In genomic region chr16:94289138-94290072, GRCm38 (mm10) we compare ENCODE assay signal across 8 mouse cellular contexts. TPM values are rescaled to one million over a fixed set of nuclear protein-coding genes. Genes with fewer than 3 reads are reported as not detected.
A peak's percentile ranks its signal among the peaks of the same experiment; 100 is the strongest.
DNase-seq lines count a peak whose midpoint lies in the region; ATAC-seq lines count a peak whose summit lies in the region.

No protein-coding gene starts in this region.

- no peak overlapping the region; the same call in 1 of the 2 replicates for H3K27ac ChIP-seq in embryonic facial prominence, embryonic 13.5 days
- peak overlapping the region; percentile 20; the same call in 1 of the 2 replicates for H3K27ac ChIP-seq in lung, embryonic 16.5 days (ENCODE audit: low read length)

- ATAC-seq in embryonic facial prominence, embryonic 13.5 days (ENCODE audit: insufficient number of reproducible peaks, insufficient read depth, low FRiP score, low TSS enrichment, low read depth) = 0 out of 2 replicates have a peak, but pooled peaks have one; percentile 20
- peak; percentile 59 for ATAC-seq in lung, embryonic 16.5 days (ENCODE audit: low read depth)

- H3K36me3 ChIP-seq in embryonic facial prominence, embryonic 13.5 days = no peaks in the 10 kb centered on the region
- H3K36me3 ChIP-seq in lung, embryonic 16.5 days (ENCODE audit: control insufficient read depth, insufficient read depth, low read length) = no peaks in the 10 kb centered on the region

- H3K4me2 ChIP-seq in embryonic facial prominence, embryonic 13.5 days = peak overlapping the region; percentile 99
- peak overlapping the region; percentile 96 for H3K4me2 ChIP-seq in lung, embryonic 16.5 days (ENCODE audit: low read depth, low read length)

- H3K4me3 ChIP-seq in embryonic facial prominence, embryonic 13.5 days = peak overlapping the region; percentile 87
- H3K4me3 ChIP-seq in lung, embryonic 16.5 days (ENCODE audit: low read length) = peak overlapping the region; percentile 78

- peak; percentile 28 to 75 for DNase-seq in adrenal gland, adult (ENCODE audit: inconsistent age in 2 of 2, low spot score in 1 of 2)
- no peak for DNase-seq in adrenal gland, adult 8-10 months
- peak; percentile 50 for DNase-seq in ZHBTc4 (ENCODE audit: low read depth, low spot score)
- DNase-seq in heart, postnatal 10 days = peak; percentile 21 to 42
- DNase-seq in layer of hippocampus, postnatal 14 days (ENCODE audit: low spot score in 2 of 2) = peak; percentile 61 to 89
- peak; percentile 85 to 94 for DNase-seq in right cerebral cortex, postnatal 10 days (ENCODE audit: low spot score in 2 of 2)

- H3K9me3 ChIP-seq in embryonic facial prominence, embryonic 13.5 days = no peaks in the 10 kb centered on the region
- H3K9me3 ChIP-seq in lung, embryonic 16.5 days (ENCODE audit: control insufficient read depth, low read length) = no peaks in the 10 kb centered on the region

- WGBS in embryonic facial prominence, embryonic 13.5 days = 11% methylated on average over 39 of the region's 39 CpGs
- WGBS in lung, embryonic 16.5 days = 11% methylated on average over 39 of the region's 39 CpGs

- H3K9ac ChIP-seq in embryonic facial prominence, embryonic 13.5 days = peak overlapping the region; percentile 89
- H3K9ac ChIP-seq in lung, embryonic 16.5 days (ENCODE audit: low read length) = peak overlapping the region; percentile 76

- peaks cover 10% of the 10 kb centered on the region; the same call in 1 of the 2 replicates for H3K4me1 ChIP-seq in embryonic facial prominence, embryonic 13.5 days
- H3K4me1 ChIP-seq in lung, embryonic 16.5 days (replicated peaks; ENCODE audit: control insufficient read depth, insufficient read depth, low read length) = peaks cover 5% of the 10 kb centered on the region

- intact Hi-C loops in heart, postnatal 10 days (cut with DNase I) = loop anchor here (2.0 to 10.0 kb wide), 2 partner anchors 19 to 415 kb away; no protein-coding TSS in a partner anchor

- no peaks in the 10 kb centered on the region for H3K27me3 ChIP-seq in embryonic facial prominence, embryonic 13.5 days
- no peaks in the 10 kb centered on the region for H3K27me3 ChIP-seq in lung, embryonic 16.5 days (ENCODE audit: control insufficient read depth, insufficient read depth, low read depth, low read length)

RNA-seq across cellular contexts. Expression of gene Hlcs, which starts 24.0 kb away (rescaled TPM):
- total RNA-seq in adrenal gland, adult 8-10 months (2022) = 10 to 100 TPM; 20.7 to 31.7 (median 24.9) TPM
- polyA plus RNA-seq in embryonic facial prominence, embryonic 13.5 days (2015; fragmentation: Nextera tagmentation; extraction: Ambion mirVana) = 10.0 and 10.5 TPM in 2 replicates
- 1 to 10 TPM; 6.9 to 7.5 TPM for total RNA-seq in heart, postnatal 10 days (2021)
- 10 to 100 TPM; 12.8 to 13.7 TPM for total RNA-seq in layer of hippocampus, postnatal 14 days (2021)
- polyA plus RNA-seq in lung, embryonic 16.5 days (2015; fragmentation: Nextera tagmentation; extraction: Ambion mirVana) = 7.5 and 7.9 TPM in 2 replicates

RNA-seq across cellular contexts. Expression of gene Ripply3, which starts 38.8 kb away (rescaled TPM):
- 10 to 100 TPM in 1 of 4 experiments, 1 to 10 TPM in 3; 4.6 to 12.6 (median 5.3) TPM for total RNA-seq in adrenal gland, adult 8-10 months (2022)
- 2.1 and 3.2 TPM in 2 replicates for polyA plus RNA-seq in embryonic facial prominence, embryonic 13.5 days (2015; fragmentation: Nextera tagmentation; extraction: Ambion mirVana)
- 1 to 10 TPM; 4.7 to 5.1 TPM for total RNA-seq in heart, postnatal 10 days (2021)
- total RNA-seq in layer of hippocampus, postnatal 14 days (2021) = not detected
- polyA plus RNA-seq in lung, embryonic 16.5 days (2015; fragmentation: Nextera tagmentation; extraction: Ambion mirVana) = 23.5 and 24.5 TPM in 2 replicates

Comparison
In these comparisons a context has a peak if more than half of its experiments do, and no peak if none do; other contexts are left out.
1. RNA of gene Ripply3, which starts 38.8 kb away (total RNA-seq): 4.6 to 12.6 TPM in adrenal gland, adult 8-10 months and 4.7 to 5.1 TPM in heart, postnatal 10 days; not detected in layer of hippocampus, postnatal 14 days; every median in the first group is over 4 times any median in the second.